Mouse (Mus musculus) C2C12 (cell line): ENCODE data around the gene Olfr1392. TPM values are rescaled to one million over a fixed set of nuclear protein-coding genes. Genes with fewer than 3 reads are reported as not detected.

ENCODE experiments used
- H3K27me3 ChIP-seq: one replicate; pipeline ENCODE4 v1.6.1; 2011; ENCODE audit not compliant: control insufficient read depth, insufficient read depth, insufficient read length
- H3K36me3 ChIP-seq: one replicate; pipeline ENCODE4 v1.6.1; 2011; ENCODE audit not compliant: control insufficient read depth, insufficient read depth
- H3K4me3 ChIP-seq: one replicate; pipeline ENCODE4 v1.5.1; 2011; ENCODE audit warnings: mild to moderate bottlenecking, control low read depth; ENCODE audit not compliant: poor library complexity, insufficient read depth, severe bottlenecking
- H3K79me2 ChIP-seq: one replicate; pipeline ENCODE4 v1.6.1; 2011; ENCODE audit not compliant: control insufficient read depth, insufficient read depth
- H3K79me3 ChIP-seq: one replicate; pipeline ENCODE4 v1.6.1; 2011; ENCODE audit warnings: low read depth, control low read depth
- H3ac ChIP-seq: one replicate; pipeline ENCODE3; 2011; ENCODE audit warnings: low read depth; ENCODE audit not compliant: control insufficient read depth, insufficient read length
- CEBPB ChIP-seq: IDR thresholded peaks from one replicate; pipeline ENCODE4 v1.6.1; 2011; ENCODE audit warnings: low read depth, mild to moderate bottlenecking, control low read depth, moderate library complexity
- CTCF ChIP-seq: IDR thresholded peaks from one replicate; pipeline ENCODE4 v1.5.1; 2011; ENCODE audit not compliant: control insufficient read depth, insufficient read depth, insufficient read length
- FOSL1 ChIP-seq: IDR thresholded peaks from one replicate; pipeline ENCODE4 v1.8.0; 2011; ENCODE audit warnings: mild to moderate bottlenecking, low read length; ENCODE audit not compliant: poor library complexity, insufficient read depth, severe bottlenecking
- MAX ChIP-seq: IDR thresholded peaks from one replicate; pipeline ENCODE4 v1.6.1; 2011; ENCODE audit warnings: mild to moderate bottlenecking, control low read depth
- MYOD1 ChIP-seq: IDR thresholded peaks from one replicate; pipeline ENCODE4 v1.6.1; 2011; ENCODE audit warnings: low read depth; ENCODE audit not compliant: control insufficient read depth, insufficient read length
- MYOG ChIP-seq: IDR thresholded peaks from one replicate; pipeline ENCODE4 v1.6.1; 2011; ENCODE audit not compliant: control insufficient read depth, insufficient read length; ENCODE audit errors: extremely low read depth
- USF1 ChIP-seq: IDR thresholded peaks from one replicate; pipeline ENCODE4 v1.6.1; 2011; ENCODE audit warnings: low read depth, mild to moderate bottlenecking, control low read depth, moderate library complexity
- polyA plus RNA-seq: library from polyadenylated mRNA; unstranded; fragments of >200 nt; fragmentation: generic; extraction: Trizol; gene quantifications from one replicate; pipeline ENCODE4 v1.2.1, GENCODE M21; 2012; ENCODE audit warnings: missing spikeins

Olfr1392 gene
- polyA plus RNA-seq, 1 experiment = not detected

GRCm38 (mm10) chr11:49337150-49337832 lies 52.2 kb downstream of the Olfr1392 start:
- H3K27me3 ChIP-seq = no peaks in the 10 kb centered on the region
- H3K36me3 ChIP-seq = no peaks in the 10 kb centered on the region
- TF ChIP-seq CEBPB = no peak
- TF ChIP-seq FOSL1 = no peak
- no peak for TF ChIP-seq CTCF
- TF ChIP-seq MAX = no peak
- TF ChIP-seq USF1 = no peak
- no peak for TF ChIP-seq MYOD1
- no peak for TF ChIP-seq MYOG

More at GRCm38 (mm10) chr11:49337150-49337832, 52.2 kb downstream of the Olfr1392 start:
- Histone ChIP-seq H3K4me3 (no peak overlapping the region), H3K79me2 (no peaks in the 10 kb centered on the region), H3K79me3 (no peaks in the 10 kb centered on the region), H3ac (no peak overlapping the region)

Other genes starting within 250 kb of the Olfr1392 start
- 0.20 TPM for gene 9930111J21Rik2, start 234.0 kb upstream of the Olfr1392 start, polyA plus RNA-seq
- gene Tgtp2, start 221.1 kb upstream of the Olfr1392 start, polyA plus RNA-seq = 0.12 TPM
- gene Ifi47, start 208.7 kb upstream of the Olfr1392 start, polyA plus RNA-seq = 1.7 TPM
- not detected for gene Olfr1396, start 170.4 kb upstream of the Olfr1392 start, polyA plus RNA-seq
- not detected for gene Olfr1395, start 143.0 kb upstream of the Olfr1392 start, polyA plus RNA-seq
- not detected for gene Olfr1394, start 130.9 kb upstream of the Olfr1392 start, polyA plus RNA-seq
- not detected for gene Btnl9, start 98.1 kb upstream of the Olfr1392 start, polyA plus RNA-seq
- 3.3 TPM for gene Zfp62, start 82.0 kb upstream of the Olfr1392 start, polyA plus RNA-seq
- gene Mgat1, start 41.1 kb upstream of the Olfr1392 start, polyA plus RNA-seq = 44.5 TPM
- gene Olfr1393, start 7.0 kb upstream of the Olfr1392 start, polyA plus RNA-seq = not detected
- gene Olfr10, start 19.5 kb downstream of the Olfr1392 start, polyA plus RNA-seq = not detected
- gene Olfr1391, start 37.5 kb downstream of the Olfr1392 start, polyA plus RNA-seq = not detected
- gene Olfr1390, start 49.9 kb downstream of the Olfr1392 start, polyA plus RNA-seq = not detected
- not detected for gene Olfr1389, start 137.8 kb downstream of the Olfr1392 start, polyA plus RNA-seq
- gene Olfr1388, start 151.3 kb downstream of the Olfr1392 start, polyA plus RNA-seq = not detected
- gene Olfr1387, start 170.1 kb downstream of the Olfr1392 start, polyA plus RNA-seq = not detected
- gene Olfr1386, start 179.8 kb downstream of the Olfr1392 start, polyA plus RNA-seq = not detected
- gene Olfr1385, start 203.8 kb downstream of the Olfr1392 start, polyA plus RNA-seq = not detected
- not detected for gene Olfr1384, start 221.4 kb downstream of the Olfr1392 start, polyA plus RNA-seq
- gene Olfr1383, start 234.4 kb downstream of the Olfr1392 start, polyA plus RNA-seq = not detected
- gene Olfr1382, start 243.0 kb downstream of the Olfr1392 start, polyA plus RNA-seq = not detected